Mouse (Mus musculus) forebrain, embryonic 16.5 days (tissue): ENCODE measurements around the gene Arid1b. TPM values are rescaled to one million over a fixed set of nuclear protein-coding genes. Genes with fewer than 3 reads are reported as not detected.

Source experiments
- ATAC-seq: fragments of 200-750 bp; cut with Nextera tagmentation; 2 replicates; pipeline ENCODE4 v1.8.0; 2017; ENCODE audit warnings: mild to moderate bottlenecking, moderate library complexity
- H3K27ac ChIP-seq: fragments of 300-500 bp; sonication (generic); 2 replicates; pipeline ENCODE4 v1.5.1; 2014; ENCODE audit warnings: low read length, control low read depth
- H3K27me3 ChIP-seq: fragments of 300-500 bp; sonication (generic); replicated peaks from 2 replicates; pipeline ENCODE4 v1.6.1; 2014; ENCODE audit warnings: low read length; ENCODE audit not compliant: control insufficient read depth, insufficient read depth
- H3K36me3 ChIP-seq: fragments of 300-500 bp; sonication (generic); 2 replicates; pipeline ENCODE4 v1.6.1; 2014; ENCODE audit not compliant: control insufficient read depth, insufficient read depth
- H3K4me1 ChIP-seq: fragments of 300-500 bp; sonication (generic); replicated peaks from 2 replicates; pipeline ENCODE4 v1.6.1; 2014; ENCODE audit warnings: low read length; ENCODE audit not compliant: control insufficient read depth, insufficient read depth
- H3K4me2 ChIP-seq: fragments of 300-500 bp; sonication (generic); 2 replicates; pipeline ENCODE4 v1.6.1; 2014; ENCODE audit warnings: mild to moderate bottlenecking, low read length, control low read depth
- H3K4me3 ChIP-seq: fragments of 300-500 bp; sonication (generic); replicated peaks from 2 replicates; pipeline ENCODE4 v1.5.1; 2014; ENCODE audit warnings: mild to moderate bottlenecking, low read length, control low read depth
- H3K9ac ChIP-seq: fragments of 300-500 bp; sonication (generic); replicated peaks from 2 replicates; pipeline ENCODE4 v1.6.1; 2014; ENCODE audit warnings: low read depth, low read length, control low read depth
- H3K9me3 ChIP-seq: fragments of 300-500 bp; sonication (generic); 2 replicates; pipeline ENCODE4 v1.6.1; 2016; ENCODE audit warnings: low read length; ENCODE audit not compliant: control insufficient read depth
- WGBS: fragments of 180-500 bp; shearing (Covaris S2); extraction: QIAGEN DNeasy Blood & Tissue Kit; methylation state at CpG from one replicate; pipeline ENCODE4 v1.1.7; 2014; 5-methylcytosine and 5-hydroxymethylcytosine counted together
- polyA plus RNA-seq: library from polyadenylated mRNA; unstranded; fragments of >200 nt; fragmentation: Nextera tagmentation; extraction: Ambion mirVana; gene quantifications from 2 replicates; pipeline ENCODE4 v1.2.1, GENCODE M21; 2015

Arid1b gene
- polyA plus RNA-seq, 1 experiment from 2014 or later, result 15.1 TPM

GRCm38 (mm10) chr17:5022019-5022544 is 27.9 kb downstream of the Arid1b start:
- no peak for ATAC-seq
- no peaks in the 10 kb centered on the region for H3K27me3 ChIP-seq
- no peaks in the 10 kb centered on the region for H3K9me3 ChIP-seq
- no peak overlapping the region for H3K4me2 ChIP-seq
- 52% methylated on average over 9 of the region's 9 CpGs for WGBS
- H3K4me3 ChIP-seq, result no peak overlapping the region
- no peaks in the 10 kb centered on the region for H3K36me3 ChIP-seq
- peaks cover 23% of the 10 kb centered on the region for H3K4me1 ChIP-seq
- H3K9ac ChIP-seq, result no peak overlapping the region
- H3K27ac ChIP-seq, result no peak overlapping the region

- Histone ChIP-seq H3K9ac (no peak overlapping the region), H3K4me2 (no peak overlapping the region), H3K36me3 (no peaks in the 10 kb centered on the region), H3K9me3 (no peaks in the 10 kb centered on the region), H3K4me1 (peaks cover 18% of the 10 kb centered on the region), H3K27ac (no peak overlapping the region), H3K27me3 (no peaks in the 10 kb centered on the region), H3K4me3 (no peak overlapping the region)
- ATAC-seq, result no peak
- WGBS, result 83% methylated on average over 10 of the region's 10 CpGs
These were observed 29.6 kb downstream of the Arid1b start for GRCm38 (mm10) chr17:5023745-5024144.

GRCm38 (mm10) chr17:5025400-5025799 is 31.3 kb downstream of the Arid1b start:
- Histone ChIP-seq H3K4me1 (peaks cover 23% of the 10 kb centered on the region), H3K27me3 (no peaks in the 10 kb centered on the region), H3K9ac (no peak overlapping the region), H3K36me3 (no peaks in the 10 kb centered on the region), H3K4me3 (no peak overlapping the region), H3K9me3 (no peaks in the 10 kb centered on the region), H3K27ac (no peak overlapping the region), H3K4me2 (no peak overlapping the region)
- WGBS, result 100% methylated on average over 1 of the region's 1 CpGs
- no peak for ATAC-seq

- H3K4me1 ChIP-seq, result peaks cover 19% of the 10 kb centered on the region
- H3K27ac ChIP-seq, result no peak overlapping the region
- no peak overlapping the region for H3K4me2 ChIP-seq
- WGBS, result 58% methylated on average over 2 of the region's 2 CpGs
- no peak overlapping the region for H3K4me3 ChIP-seq
- no peaks in the 10 kb centered on the region for H3K27me3 ChIP-seq
- no peak for ATAC-seq
- H3K9me3 ChIP-seq, result no peaks in the 10 kb centered on the region
- no peaks in the 10 kb centered on the region for H3K36me3 ChIP-seq
- no peak overlapping the region for H3K9ac ChIP-seq
These were observed 32.4 kb downstream of the Arid1b start for GRCm38 (mm10) chr17:5026578-5026977.

GRCm38 (mm10) chr17:5029148-5029547 is 35.0 kb downstream of the Arid1b start:
- H3K27ac ChIP-seq, result no peak overlapping the region
- peaks cover 7% of the 10 kb centered on the region; the same call in 1 of the 2 replicates for H3K4me1 ChIP-seq
- no peak overlapping the region for H3K4me2 ChIP-seq
- H3K36me3 ChIP-seq, result no peaks in the 10 kb centered on the region
- no peak for ATAC-seq
- H3K4me3 ChIP-seq, result no peak overlapping the region
- 90% methylated on average over 4 of the region's 4 CpGs for WGBS
- no peaks in the 10 kb centered on the region for H3K27me3 ChIP-seq
- no peak overlapping the region for H3K9ac ChIP-seq
- no peaks in the 10 kb centered on the region for H3K9me3 ChIP-seq

- WGBS, result 57% methylated on average over 2 of the region's 2 CpGs
- H3K36me3 ChIP-seq, result no peaks in the 10 kb centered on the region
- H3K9me3 ChIP-seq, result no peaks in the 10 kb centered on the region
- ATAC-seq, result peak; percentile 70; the same call in 1 of the 2 replicates
- H3K9ac ChIP-seq, result no peak overlapping the region
- H3K4me1 ChIP-seq, result peaks cover 7% of the 10 kb centered on the region; the same call in 1 of the 2 replicates
- no peaks in the 10 kb centered on the region for H3K27me3 ChIP-seq
- H3K4me3 ChIP-seq, result no peak overlapping the region
- H3K4me2 ChIP-seq, result no peak overlapping the region
- no peak overlapping the region for H3K27ac ChIP-seq
These were observed 36.2 kb downstream of the Arid1b start for GRCm38 (mm10) chr17:5030290-5030689.

- Histone ChIP-seq H3K4me3 (no peak overlapping the region), H3K9ac (no peak overlapping the region), H3K4me2 (no peak overlapping the region), H3K27ac (no peak overlapping the region), H3K9me3 (no peaks in the 10 kb centered on the region), H3K27me3 (no peaks in the 10 kb centered on the region), H3K4me1 (peaks cover 9% of the 10 kb centered on the region; the same call in 1 of the 2 replicates), H3K36me3 (no peaks in the 10 kb centered on the region)
- no peak for ATAC-seq
- 77% methylated on average over 3 of the region's 3 CpGs for WGBS
These were observed 39.2 kb downstream of the Arid1b start for GRCm38 (mm10) chr17:5033346-5033745.

GRCm38 (mm10) chr17:5034201-5034600 is 40.1 kb downstream of the Arid1b start:
- no peaks in the 10 kb centered on the region for H3K27me3 ChIP-seq
- no peak overlapping the region for H3K27ac ChIP-seq
- no peak for ATAC-seq
- no peak overlapping the region for H3K9ac ChIP-seq
- H3K4me1 ChIP-seq, result peaks cover 9% of the 10 kb centered on the region; the same call in 1 of the 2 replicates
- no peak overlapping the region for H3K4me2 ChIP-seq
- H3K36me3 ChIP-seq, result no peaks in the 10 kb centered on the region
- H3K9me3 ChIP-seq, result no peaks in the 10 kb centered on the region
- no peak overlapping the region for H3K4me3 ChIP-seq
- WGBS, result 92% methylated on average over 3 of the region's 3 CpGs

GRCm38 (mm10) chr17:5036200-5036835 is 42.2 kb downstream of the Arid1b start:
- Histone ChIP-seq H3K27me3 (no peaks in the 10 kb centered on the region), H3K36me3 (no peaks in the 10 kb centered on the region), H3K4me3 (no peak overlapping the region), H3K4me2 (no peak overlapping the region), H3K27ac (no peak overlapping the region), H3K9ac (no peak overlapping the region), H3K4me1 (0 out of 2 replicates have a peak, but pooled peaks cover 2% of the 10 kb centered on the region), H3K9me3 (no peaks in the 10 kb centered on the region)
- no peak for ATAC-seq
- 62% methylated on average over 2 of the region's 2 CpGs for WGBS
